Mouse (Mus musculus) bone marrow, adult 2 months (tissue): ENCODE measurements at regions not wholly inside any gene's neighbourhood (a gene's known extent, or its start where the extent isn't known, plus 50 kb on each side); places are given as distances from the start of the nearest gene placed in this dataset.

Experiments used
- CTCF ChIP-seq: fragments of 200-500 bp; IDR thresholded peaks from 2 replicates; pipeline ENCODE4 v1.5.1; 2011; ENCODE audit warnings: low read length, control low read depth; ENCODE audit not compliant: control insufficient read depth, insufficient read depth
- POLR2A ChIP-seq: fragments of 200-500 bp; IDR thresholded peaks from 2 replicates; pipeline ENCODE4 v1.6.1; 2011; ENCODE audit warnings: low read depth, mild to moderate bottlenecking, control low read depth, low read length, borderline replicate concordance; ENCODE audit not compliant: control insufficient read depth

DNA sequence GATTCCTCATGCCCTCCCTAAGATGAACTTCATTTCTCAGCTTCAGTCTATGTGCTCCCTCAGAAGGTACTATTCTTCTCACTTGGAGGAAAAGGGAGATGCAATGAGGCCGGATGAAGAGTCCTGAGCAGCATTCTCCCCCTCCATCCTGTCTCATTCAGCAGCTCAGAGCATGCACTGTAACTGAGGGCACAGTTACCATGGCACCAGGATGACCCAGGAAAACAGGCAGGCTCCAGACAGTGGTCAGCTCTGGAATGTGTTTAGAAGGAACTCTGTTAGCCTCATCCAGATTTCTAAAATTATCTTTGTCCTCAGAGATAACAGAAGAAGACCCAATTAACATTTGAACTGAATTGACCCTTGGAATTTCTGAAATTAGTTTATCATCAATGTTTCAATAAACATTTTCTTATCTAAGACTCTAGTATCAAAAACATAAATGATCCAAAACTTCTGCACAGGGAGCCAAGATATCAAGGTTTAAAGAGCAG, 148.1 kb upstream of the Slc24a5 start:
- TF ChIP-seq CTCF (no peak), POLR2A (no peak)
